Mouse (Mus musculus) neural tube, embryonic 14.5 days (tissue): ENCODE results near the gene Hist1h2bg. TPM values are rescaled to one million over a fixed set of nuclear protein-coding genes. Genes with fewer than 3 reads are reported as not detected.

ENCODE experiments used
- ATAC-seq: fragments of 200-750 bp; cut with Nextera tagmentation; 2 replicates; pipeline ENCODE4 v1.8.0; 2017; ENCODE audit warnings: low read depth, mild to moderate bottlenecking, moderate TSS enrichment, moderate library complexity
- H3K27ac ChIP-seq: fragments of 300-500 bp; sonication (generic); 2 replicates; pipeline ENCODE4 v1.5.1; 2014; ENCODE audit warnings: low read depth, mild to moderate bottlenecking, control low read depth, low read length, moderate library complexity, mixed read lengths
- H3K27me3 ChIP-seq: fragments of 300-500 bp; sonication (generic); 2 replicates; pipeline ENCODE4 v1.6.1; 2014; ENCODE audit warnings: low read length; ENCODE audit not compliant: control insufficient read depth, insufficient read depth
- H3K36me3 ChIP-seq: fragments of 300-500 bp; sonication (generic); 2 replicates; pipeline ENCODE4 v1.6.1; 2014; ENCODE audit warnings: low read length, mixed read lengths; ENCODE audit not compliant: control insufficient read depth, insufficient read depth
- H3K4me1 ChIP-seq: fragments of 300-500 bp; sonication (generic); 2 replicates; pipeline ENCODE4 v1.6.1; 2014; ENCODE audit warnings: low read length; ENCODE audit not compliant: control insufficient read depth, insufficient read depth
- H3K4me2 ChIP-seq: fragments of 300-500 bp; sonication (generic); 2 replicates; pipeline ENCODE4 v1.6.1; 2014; ENCODE audit warnings: mild to moderate bottlenecking, low read depth, low read length, control low read depth
- H3K4me3 ChIP-seq: fragments of 300-500 bp; sonication (generic); 2 replicates; pipeline ENCODE4 v1.5.1; 2014; ENCODE audit warnings: low read depth, low read length, control low read depth, mixed read lengths
- H3K9ac ChIP-seq: fragments of 300-500 bp; sonication (generic); replicated peaks from 2 replicates; pipeline ENCODE4 v1.6.1; 2014; ENCODE audit warnings: low read depth, mild to moderate bottlenecking, control low read depth, low read length, mixed read lengths
- H3K9me3 ChIP-seq: fragments of 300-500 bp; sonication (generic); 2 replicates; pipeline ENCODE4 v1.6.1; 2016; ENCODE audit warnings: low read length; ENCODE audit not compliant: control insufficient read depth
- WGBS: fragments of 180-500 bp; shearing (Covaris S2); extraction: QIAGEN DNeasy Blood & Tissue Kit; methylation state at CpG from one replicate; pipeline ENCODE4 v1.1.7; 2014; 5-methylcytosine and 5-hydroxymethylcytosine counted together
- microRNA-seq: library from miRNA; unstranded; fragments of <30 nt; microRNA quantifications from one replicate; pipeline ENCODE4, GENCODE M21; 2016
- polyA plus RNA-seq: library from polyadenylated mRNA; unstranded; fragments of >200 nt; fragmentation: Nextera tagmentation; extraction: Ambion mirVana; gene quantifications from 2 replicates; pipeline ENCODE4 v1.2.1, GENCODE M21; 2014

Gene Hist1h2bg
- polyA plus RNA-seq, 1 experiment from 2014 or later, result 0.75 TPM

DNA sequence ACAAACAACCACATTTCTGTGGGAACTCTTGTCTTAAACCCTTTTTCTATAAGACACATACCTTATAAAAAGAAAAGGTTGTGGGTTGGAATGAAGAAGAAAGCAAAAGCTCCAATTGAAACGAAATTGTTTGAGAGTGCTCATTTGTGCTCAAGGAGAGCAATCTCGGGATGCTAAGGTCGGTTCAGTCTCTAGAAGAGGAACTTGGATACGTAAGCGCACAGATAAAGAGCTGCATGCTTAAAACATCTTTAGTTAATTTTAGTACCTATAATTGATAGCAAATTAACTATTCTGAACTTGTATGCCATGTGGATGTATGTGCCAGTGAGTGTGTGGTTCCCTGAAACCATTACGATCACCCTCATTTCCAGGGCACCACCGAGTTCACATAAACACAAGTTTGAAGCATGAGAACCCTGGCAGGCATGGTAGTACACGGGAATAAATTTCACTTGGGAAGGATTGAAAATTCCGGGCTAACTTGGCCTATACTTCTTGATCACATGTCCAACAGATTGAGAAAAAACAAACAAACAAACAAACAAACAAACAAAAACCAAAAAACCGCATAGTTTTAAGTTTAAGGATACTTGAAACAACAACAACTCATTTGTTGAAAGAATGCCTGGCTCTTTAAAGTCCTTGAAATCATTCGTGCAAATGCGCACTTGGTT lies 49.0 kb downstream of the Hist1h2bg start:
- peak overlapping the region; percentile 83 for H3K4me2 ChIP-seq
- peak overlapping the region; percentile 87 for H3K27ac ChIP-seq
- H3K9ac ChIP-seq, result peak overlapping the region; percentile 49
- no peaks in the 10 kb centered on the region for H3K27me3 ChIP-seq
- peak overlapping the region; percentile 44 for H3K4me3 ChIP-seq
- H3K4me1 ChIP-seq, result peaks cover 6% of the 10 kb centered on the region; the same call in 1 of the 2 replicates
- H3K9me3 ChIP-seq, result no peaks in the 10 kb centered on the region
- H3K36me3 ChIP-seq, result no peaks in the 10 kb centered on the region
- no peak for ATAC-seq
- WGBS, result 51% methylated on average over 12 of the region's 12 CpGs

DNA sequence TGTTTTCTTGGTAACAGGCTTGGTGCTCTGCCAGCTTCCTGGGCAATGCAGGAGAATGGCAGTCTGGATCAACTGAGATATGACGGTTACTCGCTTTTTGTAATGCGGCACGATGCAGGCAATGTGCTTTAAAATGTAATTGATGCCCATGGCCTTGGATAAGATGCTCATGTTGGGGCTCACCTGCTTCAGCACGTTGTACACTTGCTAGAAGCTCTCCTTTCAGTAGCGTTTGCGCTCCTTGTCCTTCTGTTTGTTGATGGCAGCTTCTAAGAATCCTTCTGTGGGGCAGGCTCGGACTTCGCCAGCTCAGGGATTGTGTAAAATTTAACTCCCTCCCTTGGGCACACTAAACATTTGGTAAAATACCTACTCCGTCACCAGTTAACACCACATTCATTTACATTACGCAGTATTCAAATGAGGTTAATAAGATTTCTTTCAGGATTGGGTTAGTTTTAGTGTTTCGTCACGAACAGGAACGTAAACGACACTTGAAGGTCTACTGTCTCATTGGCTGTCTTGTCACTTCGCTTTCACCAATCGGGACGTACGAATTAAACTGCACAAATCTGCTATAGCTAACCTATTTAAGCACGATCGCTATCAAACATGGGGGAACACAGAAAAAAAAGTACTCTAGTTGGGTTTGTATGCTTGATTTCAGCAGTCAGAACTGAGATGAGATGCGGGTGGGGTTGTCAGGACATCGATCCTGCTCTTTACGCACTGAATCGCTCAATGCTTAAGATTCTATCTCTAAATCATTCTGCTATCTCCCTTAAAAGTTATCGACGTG lies 49.7 kb downstream of the Hist1h2bg start, which contains the start of gene Hist1h2be:
Hist1h2be (minus strand) TSS at position 392 of the 799 bp plus-strand sequence.
- no peaks in the 10 kb centered on the region for H3K27me3 ChIP-seq
- H3K4me1 ChIP-seq, result peaks cover 6% of the 10 kb centered on the region; the same call in 1 of the 2 replicates
- H3K4me2 ChIP-seq, result peak within 1 kb of the TSS; percentile 83
- no peaks in the 10 kb centered on the region for H3K9me3 ChIP-seq
- H3K4me3 ChIP-seq, result peak within 1 kb of the TSS; percentile 44
- peak; percentile 89 for ATAC-seq
- WGBS, result under 1% methylated on average over 27 of the region's 27 CpGs
- no peaks in the 10 kb centered on the region for H3K36me3 ChIP-seq
- peak within 1 kb of the TSS; percentile 87 for H3K27ac ChIP-seq
- peak within 1 kb of the TSS; percentile 62 for H3K9ac ChIP-seq

Small RNA genes lying within 50 kb of the gene (microRNA-seq; reads per million reads assigned to microRNA genes)
- not detected for gene Gm44297
- gene Gm44359, result not detected
- gene Gm44394, result not detected

Other genes with a start within 250 kb of the Hist1h2bg start
- gene Zfp322a, start 202.2 kb upstream of the Hist1h2bg start, polyA plus RNA-seq, result 51.9 and 59.8 TPM in 2 replicates
- 8.8 and 9.5 TPM in 2 replicates for gene Abt1, start 147.5 kb upstream of the Hist1h2bg start, polyA plus RNA-seq
- 0.17 TPM in 1 of 2 replicates, not detected in the other for gene Btn1a1, start 105.5 kb upstream of the Hist1h2bg start, polyA plus RNA-seq
- gene Btn2a2, start 82.5 kb upstream of the Hist1h2bg start, polyA plus RNA-seq, result not detected in 2 replicates
- 1.7 and 2.1 TPM in 2 replicates for gene Hist1h4h, start 40.3 kb upstream of the Hist1h2bg start, polyA plus RNA-seq
- not detected in 2 replicates for gene Hist1h2af, start 37.5 kb upstream of the Hist1h2bg start, polyA plus RNA-seq
- gene Hist1h3g, start 36.0 kb upstream of the Hist1h2bg start, polyA plus RNA-seq, result 0.72 TPM in 1 of 2 replicates, not detected in the other
- gene Hist1h2bh, start 28.0 kb upstream of the Hist1h2bg start, polyA plus RNA-seq, result 0.33 TPM in 1 of 2 replicates, not detected in the other
- gene Hist1h3f, start 27.3 kb upstream of the Hist1h2bg start, polyA plus RNA-seq, result 0.52 TPM in 1 of 2 replicates, not detected in the other
- not detected in 2 replicates for gene Hist1h4f, start 19.7 kb upstream of the Hist1h2bg start, polyA plus RNA-seq
- gene Hist1h1d, start 18.1 kb upstream of the Hist1h2bg start, polyA plus RNA-seq, result 0.07 and 0.13 TPM in 2 replicates
- 1.9 and 2.4 TPM in 2 replicates for gene Hist1h3e, start 9.0 kb upstream of the Hist1h2bg start, polyA plus RNA-seq
- gene Hist1h2ae, start 176 bp upstream of the Hist1h2bg start, polyA plus RNA-seq, result 11.7 and 12.9 TPM in 2 replicates
- 0.94 TPM in 1 of 2 replicates, not detected in the other for gene Hist1h2bf, start 2.8 kb downstream of the Hist1h2bg start, polyA plus RNA-seq
- gene Hist1h2ad, start 3.0 kb downstream of the Hist1h2bg start, polyA plus RNA-seq, result 1.1 TPM in 1 of 2 replicates, not detected in the other
- 0.50 and 1.1 TPM in 2 replicates for gene Hist1h3d, start 4.4 kb downstream of the Hist1h2bg start, polyA plus RNA-seq
- 23.6 and 25.2 TPM in 2 replicates for gene Hist1h4d, start 10.2 kb downstream of the Hist1h2bg start, polyA plus RNA-seq
- gene Hist1h2be, start 49.7 kb downstream of the Hist1h2bg start, polyA plus RNA-seq, result 1.1 and 1.3 TPM in 2 replicates
- gene Hist1h1e, start 51.2 kb downstream of the Hist1h2bg start, polyA plus RNA-seq, result 3.3 and 4.3 TPM in 2 replicates
- gene Hist1h2ac, start 112.6 kb downstream of the Hist1h2bg start, polyA plus RNA-seq, result 0.17 and 0.41 TPM in 2 replicates
- 11.6 and 20.8 TPM in 2 replicates for gene Hist1h2bc, start 112.8 kb downstream of the Hist1h2bg start, polyA plus RNA-seq
- gene Hist1h1t, start 124.4 kb downstream of the Hist1h2bg start, polyA plus RNA-seq, result not detected in 2 replicates
- gene Hist1h4c, start 127.1 kb downstream of the Hist1h2bg start, polyA plus RNA-seq, result 2.1 and 3.5 TPM in 2 replicates
- 2.4 and 4.7 TPM in 2 replicates for gene Hfe, start 139.5 kb downstream of the Hist1h2bg start, polyA plus RNA-seq
- gene Hist1h1c, start 167.4 kb downstream of the Hist1h2bg start, polyA plus RNA-seq, result 5.3 and 8.4 TPM in 2 replicates
- gene Hist1h3c, start 174.2 kb downstream of the Hist1h2bg start, polyA plus RNA-seq, result not detected in 2 replicates
- gene Hist1h2bb, start 175.3 kb downstream of the Hist1h2bg start, polyA plus RNA-seq, result not detected in 2 replicates
- gene Hist1h2ab, start 179.7 kb downstream of the Hist1h2bg start, polyA plus RNA-seq, result 3.5 and 4.0 TPM in 2 replicates
- gene Hist1h3b, start 180.9 kb downstream of the Hist1h2bg start, polyA plus RNA-seq, result 0.51 and 1.3 TPM in 2 replicates
- 1.8 TPM in 1 of 2 replicates, not detected in the other for gene Hist1h4b, start 185.6 kb downstream of the Hist1h2bg start, polyA plus RNA-seq
- not detected in 2 replicates for gene Hist1h4a, start 189.8 kb downstream of the Hist1h2bg start, polyA plus RNA-seq
- gene Hist1h3a, start 191.0 kb downstream of the Hist1h2bg start, polyA plus RNA-seq, result 0.75 and 1.2 TPM in 2 replicates
- gene Hist1h1a, start 192.3 kb downstream of the Hist1h2bg start, polyA plus RNA-seq, result not detected in 2 replicates
- not detected in 2 replicates for gene Trim38, start 198.5 kb downstream of the Hist1h2bg start, polyA plus RNA-seq
- not detected in 2 replicates for gene Slc17a2, start 235.6 kb downstream of the Hist1h2bg start, polyA plus RNA-seq